Mouse (Mus musculus) c-Kit-positive CD71-positive TER-119-negative erythroid progenitor cells, embryonic 14.5 days (primary cell): ENCODE measurements around the gene Sh3bp5l.

ENCODE experiments used
- DNase-seq: peaks from one replicate; pipeline ENCODE4 v3.0.0-alpha.2; 2013; ENCODE audit warnings: low read depth

The Sh3bp5l gene

GRCm38 (mm10) chr11:58378763-58379278 is 48.3 kb downstream of the Sh3bp5l start, which contains the start of gene Lypd8:
TSS of gene Lypd8 (plus strand) at chr11:58379043.
- no peak for DNase-seq

- no peak for DNase-seq
Measured at GRCm38 (mm10) chr11:58379516-58379915, 49.0 kb downstream of the Sh3bp5l start.

- DNase-seq, result no peak
Measured at GRCm38 (mm10) chr11:58382471-58382870, 51.9 kb downstream of the Sh3bp5l start.
